Mouse (Mus musculus) heart, postnatal 10 days (tissue): Measurements from ENCODE around the gene Inca1. TPM values are rescaled to one million over a fixed set of nuclear protein-coding genes. Genes with fewer than 3 reads are reported as not detected.

ENCODE experiments used
- DNase-seq, 2 experiments: peaks; one replicate each; pipeline ENCODE4 v3.0.0; 2021
- intact Hi-C: fragments of 180-260 bp; cut with DNase I; formaldehyde crosslinking; loops from one replicate; pipeline ENCODE4 v1.15.1; 2025
- microRNA-seq, 2 experiments: library from miRNA; unstranded; fragments of <30 nt; microRNA quantifications; one replicate each; pipeline ENCODE4 v1.2.0; 2022
- total RNA-seq, 2 experiments: library from RNA; stranded (reverse); gene quantifications; 2 replicates each; pipeline ENCODE4 v1.2.3; 2021

Gene Inca1
- total RNA-seq, 2 experiments from 2014 or later = 2.6 to 3.0 TPM

GRCm38 (mm10) chr11:70644564-70645103 is 55.3 kb downstream of the Inca1 start:
- intact Hi-C loops = no loop called here
- DNase-seq = no peak

- no peak for DNase-seq
- intact Hi-C loops = no loop called here
Observed at GRCm38 (mm10) chr11:70643051-70643450, 56.9 kb downstream of the Inca1 start.

- no peak for DNase-seq
- intact Hi-C loops = no loop called here
Observed at GRCm38 (mm10) chr11:70641241-70641640, 58.7 kb downstream of the Inca1 start.

GRCm38 (mm10) chr11:70639976-70640375 is 60.0 kb downstream of the Inca1 start:
- no peak for DNase-seq
- intact Hi-C loops = no loop called here

- intact Hi-C loops = no loop called here
- DNase-seq = no peak
Observed at GRCm38 (mm10) chr11:70638714-70639278, 61.2 kb downstream of the Inca1 start, which contains the start of gene Gp1ba. TSS of gene Gp1ba (plus strand) at chr11:70639122.

Small RNA genes lying within 50 kb of the gene (microRNA-seq; reads per million reads assigned to microRNA genes)
- 1.0 to 1.4 reads per million in 2 experiments for gene Mir6925

Other genes with a start within 250 kb of the Inca1 start
- gene Med11, start 248.2 kb downstream of the Inca1 start, total RNA-seq = 10 to 100 TPM in 1 of 2 experiments, 1 to 10 TPM in 1; 8.2 to 13.4 TPM
- 1 to 10 TPM; 1.4 to 2.1 TPM for gene Zmynd15, start 240.7 kb downstream of the Inca1 start, total RNA-seq
- gene Cxcl16, start 240.2 kb downstream of the Inca1 start, total RNA-seq = 1 to 10 TPM; 7.2 to 7.7 TPM
- 1 to 10 TPM in 1 of 2 experiments, under 1 TPM in 1; 0.89 to 1.4 TPM for gene Tm4sf5, start 194.9 kb downstream of the Inca1 start, total RNA-seq
- gene Vmo1, start 185.5 kb downstream of the Inca1 start, total RNA-seq = not detected
- gene Gltpd2, start 181.0 kb downstream of the Inca1 start, total RNA-seq = not detected
- 100 to 1,000 TPM; 264 to 266 TPM for gene Psmb6, start 174.8 kb downstream of the Inca1 start, total RNA-seq
- not detected for gene Gm40193, start 167.2 kb downstream of the Inca1 start, total RNA-seq
- gene Pld2, start 160.1 kb downstream of the Inca1 start, total RNA-seq = 10 to 100 TPM in 1 of 2 experiments, 1 to 10 TPM in 1; 8.9 to 10.8 TPM
- gene Mink1, start 137.3 kb downstream of the Inca1 start, total RNA-seq = 10 to 100 TPM; 40.4 to 43.3 TPM
- not detected for gene 4930544D05Rik, start 84.3 kb downstream of the Inca1 start, total RNA-seq
- not detected for gene Chrne, start 80.9 kb downstream of the Inca1 start, total RNA-seq
- gene Gp1ba, start 61.0 kb downstream of the Inca1 start, total RNA-seq = under 1 TPM; 0.17 to 0.43 TPM
- 10 to 100 TPM; 50.2 to 50.4 TPM for gene Rnf167, start 52.9 kb downstream of the Inca1 start, total RNA-seq
- gene Slc25a11, start 52.7 kb downstream of the Inca1 start, total RNA-seq = 100 to 1,000 TPM; 378 to 381 TPM
- 100 to 1,000 TPM; 456 to 499 TPM for gene Pfn1, start 45.5 kb downstream of the Inca1 start, total RNA-seq
- 1,000 to 10,000 TPM; 1,599 to 1,711 TPM for gene Eno3, start 43.0 kb downstream of the Inca1 start, total RNA-seq
- 10 to 100 TPM; 86.0 to 88.2 TPM for gene Spag7, start 30.7 kb downstream of the Inca1 start, total RNA-seq
- gene Camta2, start 12.1 kb downstream of the Inca1 start, total RNA-seq = 10 to 100 TPM; 31.2 to 32.8 TPM
- gene Kif1c, start 393 bp upstream of the Inca1 start, total RNA-seq = 100 to 1,000 TPM; 279 to 286 TPM
- gene Zfp3, start 64.1 kb upstream of the Inca1 start, total RNA-seq = 10 to 100 TPM; 10.6 to 11.2 TPM
- gene Scimp, start 112.4 kb upstream of the Inca1 start, total RNA-seq = not detected
- 10 to 100 TPM; 32.3 to 38.4 TPM for gene Rabep1, start 144.6 kb upstream of the Inca1 start, total RNA-seq